Mouse (Mus musculus) layer of hippocampus, postnatal 25 days (tissue): ENCODE results near the gene Gm20831. TPM values are rescaled to one million over a fixed set of nuclear protein-coding genes. Genes with fewer than 3 reads are reported as not detected.
"Not testable (repeated sequence)": the region's sequence is repeated elsewhere in the genome, so short reads cannot be mapped to it uniquely, and the experiment has no call there.

Source experiments
- DNase-seq, 2 experiments: peaks; one replicate each; pipeline ENCODE4 v3.0.0; 2022; ENCODE audit warnings: mixed read lengths in 2 of 2, low spot score in 1 of 2; ENCODE audit errors: extremely low spot score in 1 of 2
- total RNA-seq, 2 experiments: library from RNA; stranded (reverse); gene quantifications; 2 replicates each; pipeline ENCODE4 v1.2.3; 2021

Gm20831 gene
- not detected for total RNA-seq

DNA sequence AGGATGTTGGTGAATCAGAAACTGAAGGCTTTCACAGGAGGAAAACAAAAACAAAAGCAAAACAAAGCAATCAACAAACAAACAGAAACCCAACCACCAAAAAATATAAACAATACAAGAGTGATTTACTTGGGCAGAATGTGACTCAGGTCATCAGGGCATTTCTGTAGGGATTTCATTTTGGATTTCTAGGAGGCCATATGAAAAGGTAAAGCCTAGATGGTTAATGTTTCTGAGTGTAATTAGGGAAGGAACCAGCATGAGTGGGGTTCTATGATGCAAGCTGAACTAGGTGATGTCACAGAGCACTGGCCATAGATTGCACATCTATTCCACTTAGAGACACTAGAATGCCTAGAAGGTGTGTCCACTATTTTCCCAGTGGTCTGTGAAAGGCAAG is at the start of gene Gm20831, which contains the start of gene Gm20772:
TSS of gene Gm20831 (plus strand) at position 301 of the 400 bp plus-strand sequence.
TSS of gene Gm20772 (plus strand) at position 301 of the 400 bp plus-strand sequence.
- DNase-seq = not testable (repeated sequence)

DNA sequence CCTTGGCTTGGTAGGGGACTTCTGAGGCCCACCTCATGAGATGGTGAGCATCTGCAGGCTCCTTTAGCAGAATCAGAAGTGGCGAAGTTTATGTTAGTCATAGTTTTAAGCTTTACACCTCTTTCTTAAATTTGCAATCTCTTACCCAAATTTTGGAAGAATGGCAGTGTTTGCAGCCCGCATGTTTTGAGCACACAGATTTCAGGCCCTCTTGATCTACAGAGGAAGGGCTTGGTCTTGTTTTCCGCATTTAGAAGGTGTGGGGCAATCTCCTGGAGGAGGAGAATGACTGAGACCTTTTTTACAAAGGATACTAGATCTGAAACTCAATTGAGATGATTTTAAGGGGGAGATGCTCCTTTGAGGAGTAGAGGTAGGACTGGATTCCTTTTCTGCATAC is 28.4 kb upstream of the Gm20831 start, which contains the start of gene Gm21904:
TSS of gene Gm21904 (minus strand) at position 101 of the 400 bp plus-strand sequence.
- not testable (repeated sequence) for DNase-seq

DNA sequence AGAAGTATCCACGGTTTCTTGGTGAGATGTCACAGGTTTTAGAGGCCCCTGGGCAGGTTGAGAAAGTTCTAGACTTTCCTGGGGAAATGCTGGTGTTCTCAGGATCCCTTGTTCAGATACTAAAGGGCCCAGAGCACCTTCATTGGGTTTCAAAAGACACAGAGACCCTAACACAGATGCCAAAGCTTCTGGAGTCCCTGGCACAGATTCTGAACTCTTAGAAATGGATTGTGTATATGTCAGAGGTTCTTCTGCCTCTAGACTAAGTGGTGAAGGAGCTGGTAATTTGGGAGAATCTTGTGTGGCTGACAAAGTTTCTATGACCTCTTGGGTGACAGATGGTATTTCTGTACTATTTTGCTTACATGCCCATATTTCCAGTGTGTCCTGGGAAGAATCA is 62.7 kb downstream of the Gm20831 start, which contains the start of gene Srsy:
TSS of gene Srsy (minus strand) at position 101 of the 400 bp plus-strand sequence.
- not testable (repeated sequence) for DNase-seq

Other genes with a start within 250 kb of the Gm20831 start
- not detected for gene Gm21904, start 28.5 kb upstream of the Gm20831 start, total RNA-seq
- gene Gm20772, start within 50 bp of the Gm20831 start, total RNA-seq = not detected
- not detected for gene Srsy, start 62.6 kb downstream of the Gm20831 start, total RNA-seq
- not detected for gene Gm21764, start 187.1 kb downstream of the Gm20831 start, total RNA-seq
- not detected for gene Ssty1, start 214.4 kb downstream of the Gm20831 start, total RNA-seq